Mouse (Mus musculus) A20 (cell line): ENCODE data around the gene Esp36.
"Not testable (repeated sequence)": the region's sequence is repeated elsewhere in the genome, so short reads cannot be mapped to it uniquely, and the experiment has no call there.

ENCODE experiments used
- DNase-seq: peaks from one replicate; pipeline ENCODE4 v3.0.0-alpha.2; 2011; ENCODE audit warnings: low read depth, low spot score

The Esp36 gene

DNA sequence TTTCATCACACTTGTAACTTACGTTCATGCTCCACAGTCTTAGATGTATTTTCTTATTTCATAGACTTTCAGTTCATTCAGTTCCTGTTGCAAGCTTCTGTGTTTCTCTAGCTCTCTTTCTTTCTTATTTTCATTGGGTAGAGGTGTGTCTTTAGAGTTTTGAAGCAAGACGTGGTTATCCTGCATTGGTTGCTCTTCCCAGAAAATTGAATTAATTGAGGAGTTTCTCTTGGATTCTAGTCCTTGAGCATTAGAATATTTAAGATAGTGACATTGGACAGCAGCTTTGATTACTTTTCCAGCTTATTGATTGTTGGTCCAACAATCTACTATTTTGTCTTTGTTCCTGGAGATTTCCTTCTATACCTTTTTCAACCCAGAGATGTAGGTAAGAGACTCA lies at the start of gene Esp36:
Gene Esp36, minus strand, starts transcription at position 101 of the 400 bp plus-strand sequence.
- no peak for DNase-seq

GRCm38 (mm10) chr17:38456206-38456605 lies 36.2 kb upstream of the Esp36 start:
- DNase-seq = not testable (repeated sequence)

GRCm38 (mm10) chr17:38450688-38451087 lies 30.7 kb upstream of the Esp36 start:
- DNase-seq = no peak

DNA sequence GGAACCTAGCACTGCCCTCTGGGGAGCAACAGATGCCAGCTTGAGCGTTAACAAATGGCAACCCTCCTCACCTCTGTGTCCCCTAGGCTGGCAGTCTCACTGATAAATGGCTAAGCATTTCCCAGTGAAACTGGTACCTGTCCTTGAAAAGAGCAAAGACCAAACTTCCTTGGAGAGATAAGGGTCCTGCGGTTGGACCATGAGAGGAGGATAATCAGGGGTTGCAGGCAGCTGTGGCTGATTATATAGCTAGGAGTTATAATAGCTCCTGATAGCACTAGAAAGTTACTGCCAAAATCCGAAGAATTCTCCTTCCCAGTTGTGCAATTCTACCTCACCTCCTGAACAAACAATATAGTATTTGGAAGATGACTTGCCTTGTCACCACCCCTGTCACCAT lies 13.8 kb downstream of the Esp36 start:
- no peak for DNase-seq

DNA sequence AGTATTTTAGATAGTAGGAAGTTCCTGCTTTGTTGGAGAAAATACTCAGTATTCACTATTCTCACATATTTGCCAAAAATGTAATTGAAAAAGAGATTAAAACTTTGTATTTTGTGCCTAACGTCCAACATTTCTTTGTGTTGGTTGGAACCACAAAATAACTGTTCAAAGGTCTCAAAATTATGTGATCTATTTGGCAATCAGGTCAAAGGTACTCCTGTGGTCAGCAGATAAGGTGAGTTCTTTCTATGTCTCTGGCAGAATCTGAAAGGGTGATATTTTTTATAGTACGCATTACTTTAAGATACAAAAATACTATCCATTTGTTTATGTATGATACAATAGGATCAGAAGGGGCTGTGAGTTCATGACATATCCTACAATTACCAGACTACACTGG lies 28.2 kb downstream of the Esp36 start:
- DNase-seq = no peak
